32 mouse cellular contexts compared by ENCODE assay signal in the genomic region with DNA sequence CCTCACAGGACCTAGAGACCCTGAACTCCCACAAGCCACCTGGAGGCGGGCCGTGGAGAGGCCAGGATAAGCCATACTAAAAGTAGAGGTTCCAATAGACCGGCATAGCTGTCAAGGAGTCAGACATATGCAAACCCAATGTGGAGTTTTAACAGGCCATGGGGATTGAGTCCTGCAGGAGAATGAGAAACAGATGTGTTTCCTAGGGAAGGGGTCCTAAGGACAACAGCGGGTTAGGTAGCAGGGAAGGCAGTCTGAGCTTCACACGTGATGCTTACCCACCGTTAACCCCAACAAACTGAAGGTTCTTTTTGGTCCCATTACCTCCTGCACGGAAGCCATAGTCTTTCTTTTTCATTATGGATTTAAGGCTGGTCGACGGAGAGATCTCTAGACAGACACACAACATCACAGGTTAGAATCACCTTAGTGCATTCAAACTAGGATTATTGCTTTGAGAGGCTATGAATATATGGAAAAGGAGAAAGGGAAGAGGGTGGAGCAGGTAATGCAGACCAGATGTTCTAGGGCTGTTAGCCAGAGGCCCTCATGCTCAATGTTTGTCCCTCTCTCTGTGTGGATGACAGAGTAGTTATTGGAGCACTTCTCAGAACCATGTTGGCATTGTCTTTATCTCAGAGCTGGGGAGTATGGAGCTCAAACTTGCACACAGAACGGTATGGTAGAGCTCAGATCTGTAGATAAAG. TPM values are rescaled to one million over a fixed set of nuclear protein-coding genes. Genes with fewer than 3 reads are reported as not detected.
DNase-seq lines count a peak whose midpoint lies in the region; ATAC-seq lines count a peak whose summit lies in the region.
"Had no signal": no experiment of that assay in that cellular context is flagged by ENCODE, and none has a peak within 500 bp of the region (broad histone marks: within the 10 kb centered on the region; RNA-seq: fewer than 3 reads in every experiment).

No protein-coding gene starts in this region.

- peak; percentile 63 for DNase-seq in embryo, embryonic 11 days
- peak; percentile 52 for DNase-seq in limb, embryonic 10.5 days (ENCODE audit: low spot score)
- no peak for DNase-seq in urinary bladder, adult 2 months (ENCODE audit: low spot score)
- no peak for DNase-seq in cerebellum, postnatal 36 days
- no peak for DNase-seq in right cerebral cortex, postnatal 36 days (ENCODE audit: low spot score in 2 of 2)
- DNase-seq: adrenal gland, postnatal 14 days; cerebellum, adult 11-12 months; cerebellum, adult 9-11 months; gastrocnemius, postnatal 14 days; heart, adult 11 months; kidney, adult 2 months; kidney, postnatal 10 days; lung, postnatal 36 days; retina, postnatal 1 day; right cerebral cortex, postnatal 14 days; thymus, postnatal 14 days had no signal

- no peaks in the 10 kb centered on the region for H3K9me3 ChIP-seq in embryonic facial prominence, embryonic 12.5 days
- H3K9me3 ChIP-seq in limb, embryonic 10.5 days (replicated peaks) = no peaks in the 10 kb centered on the region
- H3K9me3 ChIP-seq in limb, embryonic 15.5 days = no peaks in the 10 kb centered on the region
- H3K9me3 ChIP-seq: heart, embryonic 10.5 days; heart, embryonic 15.5 days; intestine, embryonic 15.5 days; midbrain, embryonic 13.5 days; stomach, embryonic 15.5 days had no signal

- peaks cover 44% of the 10 kb centered on the region for H3K4me1 ChIP-seq in embryonic facial prominence, embryonic 12.5 days
- H3K4me1 ChIP-seq in limb, embryonic 10.5 days = peaks cover 51% of the 10 kb centered on the region
- peaks cover 38% of the 10 kb centered on the region for H3K4me1 ChIP-seq in limb, embryonic 15.5 days
- H3K4me1 ChIP-seq: intestine, embryonic 15.5 days had no signal

- 29% methylated on average over 10 of the region's 10 CpGs for WGBS in embryonic facial prominence, embryonic 12.5 days
- WGBS in limb, embryonic 10.5 days = 42% methylated on average over 10 of the region's 10 CpGs
- WGBS in limb, embryonic 15.5 days = 37% methylated on average over 10 of the region's 10 CpGs

- no peak overlapping the region for H3K4me3 ChIP-seq in embryonic facial prominence, embryonic 12.5 days
- H3K4me3 ChIP-seq in limb, embryonic 10.5 days = peak overlapping the region; percentile 6; the same call in 1 of the 2 replicates
- H3K4me3 ChIP-seq in limb, embryonic 15.5 days = no peak overlapping the region
- H3K4me3 ChIP-seq: heart, embryonic 15.5 days; intestine, embryonic 15.5 days; midbrain, embryonic 13.5 days; stomach, embryonic 15.5 days had no signal

- no peaks in the 10 kb centered on the region for H3K27me3 ChIP-seq in embryonic facial prominence, embryonic 12.5 days
- H3K27me3 ChIP-seq in limb, embryonic 10.5 days (ENCODE audit: low read depth, poor library complexity, severe bottlenecking) = peaks cover 7% of the 10 kb centered on the region; the same call in 1 of the 2 replicates
- H3K27me3 ChIP-seq in limb, embryonic 15.5 days = 0 out of 2 replicates have a peak, but pooled peaks cover 3% of the 10 kb centered on the region
- H3K27me3 ChIP-seq: intestine, embryonic 15.5 days; stomach, embryonic 15.5 days had no signal

- peaks cover 14% of the 10 kb centered on the region; the same call in 1 of the 2 replicates for H3K36me3 ChIP-seq in embryonic facial prominence, embryonic 12.5 days
- peaks cover 45% of the 10 kb centered on the region for H3K36me3 ChIP-seq in limb, embryonic 10.5 days
- peaks cover 9% of the 10 kb centered on the region; the same call in 1 of the 2 replicates for H3K36me3 ChIP-seq in limb, embryonic 15.5 days
- H3K36me3 ChIP-seq: heart, embryonic 10.5 days; heart, embryonic 15.5 days; intestine, embryonic 15.5 days; midbrain, embryonic 13.5 days; stomach, embryonic 15.5 days had no signal

- H3K27ac ChIP-seq in embryonic facial prominence, embryonic 12.5 days = peak overlapping the region; percentile 76
- peak overlapping the region; percentile 81 for H3K27ac ChIP-seq in limb, embryonic 10.5 days
- H3K27ac ChIP-seq in limb, embryonic 15.5 days = peak overlapping the region; percentile 57
- H3K27ac ChIP-seq: heart, embryonic 10.5 days; heart, embryonic 15.5 days; intestine, embryonic 15.5 days; midbrain, embryonic 13.5 days; stomach, embryonic 15.5 days had no signal

- H3K9ac ChIP-seq in embryonic facial prominence, embryonic 12.5 days = no peak overlapping the region
- H3K9ac ChIP-seq in limb, embryonic 15.5 days = no peak overlapping the region
- H3K9ac ChIP-seq: heart, embryonic 15.5 days; intestine, embryonic 15.5 days; midbrain, embryonic 13.5 days; stomach, embryonic 15.5 days had no signal

- peak; percentile 70; the same call in 1 of the 2 replicates for ATAC-seq in embryonic facial prominence, embryonic 12.5 days (ENCODE audit: insufficient number of reproducible peaks, insufficient read depth, low FRiP score, low TSS enrichment)
- no peak for ATAC-seq in limb, embryonic 15.5 days (ENCODE audit: insufficient number of reproducible peaks, low FRiP score, low TSS enrichment, low read depth)
- ATAC-seq: CD4-positive, CD25-positive, alpha-beta regulatory T cell, adult 4 months; forebrain, embryonic 16.5 days; hindbrain, embryonic 16.5 days; intestine, embryonic 15.5 days; midbrain, embryonic 13.5 days had no signal

- H3K4me2 ChIP-seq in embryonic facial prominence, embryonic 12.5 days (replicated peaks) = no peak overlapping the region
- no peak overlapping the region for H3K4me2 ChIP-seq in limb, embryonic 15.5 days
- H3K4me2 ChIP-seq: heart, embryonic 15.5 days; intestine, embryonic 15.5 days; liver, embryonic 11.5 days; midbrain, embryonic 13.5 days; stomach, embryonic 15.5 days had no signal

RNA-seq across cellular contexts. Expression of gene Kank4, which starts 40.5 kb away (rescaled TPM):
- polyA plus RNA-seq in embryonic facial prominence, embryonic 12.5 days (2016; fragmentation: Nextera tagmentation; extraction: Ambion mirVana) = 2.7 and 2.8 TPM in 2 replicates
- 1.7 and 2.5 TPM in 2 replicates for polyA plus RNA-seq in limb, embryonic 10.5 days (2016; fragmentation: Nextera tagmentation; extraction: Ambion mirVana)
- 1.4 and 1.9 TPM in 2 replicates for polyA plus RNA-seq in limb, embryonic 15.5 days (2015; fragmentation: Nextera tagmentation; extraction: Ambion mirVana)
- polyA plus RNA-seq in urinary bladder, adult 2 months (2012; rRNA removed) = 2.2 TPM in 2 replicates
- polyA plus RNA-seq: CD4-positive, CD25-positive, alpha-beta regulatory T cell, adult 4 months had no signal

RNA-seq across cellular contexts. Expression of gene I0C0044D17Rik, which starts 46.8 kb away (rescaled TPM):
- not detected in 2 replicates for polyA plus RNA-seq in embryonic facial prominence, embryonic 12.5 days (2016; fragmentation: Nextera tagmentation; extraction: Ambion mirVana)
- not detected in 2 replicates for polyA plus RNA-seq in limb, embryonic 10.5 days (2016; fragmentation: Nextera tagmentation; extraction: Ambion mirVana)
- polyA plus RNA-seq in limb, embryonic 15.5 days (2015; fragmentation: Nextera tagmentation; extraction: Ambion mirVana) = not detected in 2 replicates
- not detected in 2 replicates for polyA plus RNA-seq in urinary bladder, adult 2 months (2012; rRNA removed)
- polyA plus RNA-seq: CD4-positive, CD25-positive, alpha-beta regulatory T cell, adult 4 months; forebrain, embryonic 16.5 days; heart, embryonic 10.5 days; heart, embryonic 15.5 days; hindbrain, embryonic 11.5 days; hindbrain, embryonic 16.5 days; intestine, embryonic 15.5 days; kidney, adult 2 months; large intestine, adult 2 months; liver, embryonic 11.5 days; liver, embryonic 16.5 days; lung, embryonic 16.5 days; midbrain, embryonic 13.5 days; neural tube, embryonic 14.5 days; stomach, embryonic 15.5 days had no signal

RNA-seq across cellular contexts. Expression of gene L1td1, which starts 50.3 kb away (rescaled TPM):
- 0.46 TPM in 2 replicates for polyA plus RNA-seq in embryonic facial prominence, embryonic 12.5 days (2016; fragmentation: Nextera tagmentation; extraction: Ambion mirVana)
- polyA plus RNA-seq in limb, embryonic 10.5 days (2016; fragmentation: Nextera tagmentation; extraction: Ambion mirVana) = 0.61 TPM in 1 of 2 replicates, not detected in the other
- polyA plus RNA-seq in limb, embryonic 15.5 days (2015; fragmentation: Nextera tagmentation; extraction: Ambion mirVana) = 0.14 and 0.29 TPM in 2 replicates
- 0.03 TPM in 1 of 2 replicates, not detected in the other for polyA plus RNA-seq in urinary bladder, adult 2 months (2012; rRNA removed)
- polyA plus RNA-seq: forebrain, embryonic 16.5 days; heart, embryonic 15.5 days; hindbrain, embryonic 16.5 days; kidney, adult 2 months; large intestine, adult 2 months; liver, embryonic 16.5 days; midbrain, embryonic 13.5 days; neural tube, embryonic 14.5 days had no signal

Comparison
In these comparisons a context has a peak if more than half of its experiments do, and no peak if none do; other contexts are left out.
1. DNase-seq: peak in embryo, embryonic 11 days (single experiment) and limb, embryonic 10.5 days (single experiment); none in urinary bladder, adult 2 months (single experiment), cerebellum, postnatal 36 days (0 of 2) and right cerebral cortex, postnatal 36 days (0 of 2).
2. Peak in every context shown above with its lines, with median percentiles within 50 percentile points of each other: H3K27ac ChIP-seq.